Mouse (Mus musculus) heart, adult 2 months (tissue): ENCODE measurements at regions not wholly inside any gene's neighbourhood (a gene's known extent, or its start where the extent isn't known, plus 50 kb on each side); places are given as distances from the start of the nearest gene placed in this dataset.

Source experiments
- DNase-seq, 2 experiments: peaks; one replicate each; pipeline ENCODE4 v3.0.0; 2021
- H3K27ac ChIP-seq: fragments of 200-600 bp; 2 replicates; pipeline ENCODE4 v1.8.1; 2022
- H3K27me3 ChIP-seq: fragments of 200-500 bp; 2 replicates; pipeline ENCODE4 v1.6.1; 2012; ENCODE audit warnings: mild to moderate bottlenecking, low read length, inconsistent platforms, mixed read lengths; ENCODE audit not compliant: control insufficient read depth, insufficient read depth
- H3K36me3 ChIP-seq: fragments of 200-500 bp; 2 replicates; pipeline ENCODE4 v1.6.1; 2012; ENCODE audit warnings: low read length, inconsistent platforms; ENCODE audit not compliant: control insufficient read depth, insufficient read depth
- H3K4me1 ChIP-seq: fragments of 200-500 bp; 2 replicates; pipeline ENCODE4 v1.6.1; 2011; ENCODE audit warnings: low read length; ENCODE audit not compliant: control insufficient read depth, insufficient read depth
- H3K4me3 ChIP-seq: fragments of 200-600 bp; 2 replicates; pipeline ENCODE4 v1.8.1; 2022
- H3K79me2 ChIP-seq: fragments of 200-500 bp; replicated peaks from 2 replicates; pipeline ENCODE4 v1.6.1; 2012; ENCODE audit warnings: mild to moderate bottlenecking, inconsistent platforms, low read length, moderate library complexity, mixed read lengths; ENCODE audit not compliant: control insufficient read depth, insufficient read depth
- H3K9ac ChIP-seq: fragments of 200-500 bp; 2 replicates; pipeline ENCODE4 v1.6.1; 2012; ENCODE audit warnings: low read depth, mild to moderate bottlenecking, control low read depth, inconsistent platforms, low read length, mixed read lengths
- CTCF ChIP-seq: fragments of 200-600 bp; IDR thresholded peaks from 2 replicates; pipeline ENCODE4 v1.8.1; 2022; ENCODE audit warnings: antibody characterized with exemption, mild to moderate bottlenecking, moderate library complexity
- EP300 ChIP-seq: fragments of 200-500 bp; IDR thresholded peaks from 2 replicates; pipeline ENCODE4 v1.6.1; 2011; ENCODE audit warnings: low read depth, low read length, control low read depth; ENCODE audit not compliant: insufficient read depth
- POLR2A ChIP-seq: fragments of 200-500 bp; IDR thresholded peaks from 2 replicates; pipeline ENCODE4 v1.6.1; 2011; ENCODE audit warnings: mild to moderate bottlenecking, low read depth, low read length, control low read depth; ENCODE audit not compliant: insufficient read depth
- WGBS: fragments of 180-500 bp; shearing (Covaris S2); methylation state at CpG from one replicate; pipeline ENCODE4 v1.1.7; 2018; 5-methylcytosine and 5-hydroxymethylcytosine counted together
- intact Hi-C: fragments of 180-260 bp; cut with DNase I; formaldehyde crosslinking; loops from one replicate; pipeline ENCODE4 v1.15.1; 2025

GRCm38 (mm10) chr14:106011991-106012427, 94.0 kb upstream of the Trim52 start:
- WGBS, result 32% methylated on average over 6 of the region's 6 CpGs
- peaks cover 1% of the 10 kb centered on the region for H3K4me1 ChIP-seq
- peak overlapping the region; percentile 54 for H3K27ac ChIP-seq
- H3K27me3 ChIP-seq, result no peaks in the 10 kb centered on the region
- peak; percentile 38 to 61 for DNase-seq
- no peaks in the 10 kb centered on the region for H3K79me2 ChIP-seq
- intact Hi-C loops, result no loop called here
- H3K9ac ChIP-seq, result no peak overlapping the region
- no peak for TF ChIP-seq CTCF
- no peak for TF ChIP-seq EP300
- TF ChIP-seq POLR2A, result no peak
- H3K4me3 ChIP-seq, result no peak overlapping the region
- no peaks in the 10 kb centered on the region for H3K36me3 ChIP-seq

DNA sequence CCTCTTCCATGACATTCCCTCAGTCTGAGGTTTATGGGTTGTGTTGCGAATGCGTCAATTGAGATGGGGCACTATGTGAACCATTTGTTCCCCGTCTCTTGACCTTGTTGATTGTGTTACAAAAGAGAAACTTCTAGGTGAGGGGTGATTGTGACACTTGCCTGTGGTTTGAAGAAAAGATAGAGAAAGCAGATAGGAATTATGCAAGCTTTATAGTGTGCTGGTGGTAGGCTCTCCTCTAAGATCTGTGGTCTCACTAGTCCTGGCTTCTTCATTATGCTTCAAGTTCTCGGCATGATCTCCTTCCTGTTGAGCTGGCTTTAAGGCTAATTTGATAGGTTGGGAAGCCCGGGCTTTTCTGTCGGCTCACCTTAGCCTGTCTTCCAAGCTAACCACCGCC, 83.2 kb upstream of the Trim52 start:
- H3K4me3 ChIP-seq, result no peak overlapping the region
- intact Hi-C loops, result no loop called here
- TF ChIP-seq CTCF, result no peak
- TF ChIP-seq EP300, result no peak
- no peak for TF ChIP-seq POLR2A
- H3K9ac ChIP-seq, result no peak overlapping the region
- no peaks in the 10 kb centered on the region for H3K79me2 ChIP-seq
- H3K4me1 ChIP-seq, result no peaks in the 10 kb centered on the region
- 87% methylated on average over 7 of the region's 7 CpGs for WGBS
- H3K27ac ChIP-seq, result no peak overlapping the region
- no peaks in the 10 kb centered on the region for H3K36me3 ChIP-seq
- no peaks in the 10 kb centered on the region for H3K27me3 ChIP-seq
- no peak for DNase-seq

- TF ChIP-seq EP300 (no peak), POLR2A (no peak), CTCF (no peak)
- Histone ChIP-seq H3K27me3 (no peaks in the 10 kb centered on the region), H3K9ac (no peak overlapping the region), H3K36me3 (no peaks in the 10 kb centered on the region), H3K79me2 (no peaks in the 10 kb centered on the region), H3K4me1 (no peaks in the 10 kb centered on the region), H3K27ac (no peak overlapping the region), H3K4me3 (no peak overlapping the region)
- 59% methylated on average over 4 of the region's 4 CpGs for WGBS
- intact Hi-C loops, result no loop called here
- no peak for DNase-seq
Measured at GRCm38 (mm10) chr14:106026815-106027214, 79.2 kb upstream of the Trim52 start.

DNA sequence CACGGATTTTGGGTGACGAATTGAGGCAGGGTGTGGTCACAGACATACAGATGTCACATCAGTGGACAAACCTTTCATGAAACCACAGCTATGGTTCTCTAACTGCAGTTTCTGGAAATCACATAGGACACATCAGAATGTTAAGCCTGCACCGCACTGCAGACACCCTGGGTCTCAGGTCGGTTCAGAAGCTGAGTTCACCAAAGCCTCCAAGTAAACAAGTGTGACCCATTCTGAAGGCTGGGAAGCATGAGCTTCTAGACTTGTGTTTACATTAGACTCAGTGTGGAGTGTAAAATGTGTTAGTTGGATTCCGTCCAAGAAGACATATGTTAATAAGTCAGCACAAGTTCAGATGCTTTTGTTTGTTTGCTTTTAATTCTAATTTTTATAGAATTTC, 78.3 kb upstream of the Trim52 start:
- WGBS, result 77% methylated on average over 5 of the region's 5 CpGs
- H3K36me3 ChIP-seq, result no peaks in the 10 kb centered on the region
- H3K9ac ChIP-seq, result no peak overlapping the region
- no peaks in the 10 kb centered on the region for H3K27me3 ChIP-seq
- H3K4me3 ChIP-seq, result no peak overlapping the region
- no peaks in the 10 kb centered on the region for H3K4me1 ChIP-seq
- intact Hi-C loops, result no loop called here
- no peak overlapping the region for H3K27ac ChIP-seq
- no peak for DNase-seq
- no peaks in the 10 kb centered on the region for H3K79me2 ChIP-seq
- TF ChIP-seq CTCF (no peak), POLR2A (no peak), EP300 (no peak)

DNA sequence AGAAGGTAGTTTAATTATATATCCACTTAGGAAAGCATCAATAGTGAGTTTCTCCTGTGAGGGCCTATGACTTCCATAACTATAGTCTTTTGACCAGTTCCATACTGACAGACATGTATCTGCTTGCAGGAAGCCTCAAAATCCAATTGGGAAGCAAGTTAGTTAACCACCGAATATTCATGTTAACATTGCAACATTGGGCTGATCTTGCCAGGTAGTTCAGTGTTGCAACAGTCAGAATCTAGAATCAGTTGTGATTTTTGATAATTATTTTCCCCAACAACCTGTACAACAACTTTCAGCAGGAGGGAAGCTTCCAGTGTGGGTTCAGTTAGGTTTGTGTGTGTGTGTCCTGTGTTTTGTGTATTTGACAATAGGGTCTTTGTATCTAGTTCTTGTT, 74.9 kb upstream of the Trim52 start:
- no peaks in the 10 kb centered on the region for H3K4me1 ChIP-seq
- no peaks in the 10 kb centered on the region for H3K27me3 ChIP-seq
- TF ChIP-seq POLR2A (no peak), CTCF (no peak), EP300 (no peak)
- H3K79me2 ChIP-seq, result no peaks in the 10 kb centered on the region
- no peak overlapping the region for H3K9ac ChIP-seq
- H3K27ac ChIP-seq, result no peak overlapping the region
- DNase-seq, result no peak
- intact Hi-C loops, result no loop called here
- WGBS, result 88% methylated on average over 1 of the region's 1 CpGs
- H3K4me3 ChIP-seq, result no peak overlapping the region
- H3K36me3 ChIP-seq, result no peaks in the 10 kb centered on the region

GRCm38 (mm10) chr14:106033793-106034192, 72.2 kb upstream of the Trim52 start:
- TF ChIP-seq CTCF (no peak), EP300 (no peak), POLR2A (no peak)
- intact Hi-C loops, result no loop called here
- H3K4me1 ChIP-seq, result no peaks in the 10 kb centered on the region
- 75% methylated on average over 2 of the region's 2 CpGs for WGBS
- H3K79me2 ChIP-seq, result no peaks in the 10 kb centered on the region
- no peaks in the 10 kb centered on the region for H3K27me3 ChIP-seq
- no peak overlapping the region for H3K4me3 ChIP-seq
- H3K27ac ChIP-seq, result no peak overlapping the region
- no peak for DNase-seq
- H3K36me3 ChIP-seq, result no peaks in the 10 kb centered on the region
- H3K9ac ChIP-seq, result no peak overlapping the region
